Mouse (Mus musculus) megakaryocyte, embryonic 14.5 days (primary cell): ENCODE data around the gene Elac2.

Experiments used
- FLI1 ChIP-seq: IDR thresholded peaks from 2 replicates; pipeline ENCODE4 v1.6.1; 2012; ENCODE audit warnings: low read length, inconsistent platforms, mixed read lengths
- GATA1 ChIP-seq: IDR thresholded peaks from 3 replicates; pipeline ENCODE4 v1.6.1; 2012; ENCODE audit warnings: mixed read lengths, low read length, inconsistent platforms, borderline replicate concordance

GRCm38 (mm10) chr11:64962629-64963028 is 16.2 kb upstream of the Elac2 start:
- TF ChIP-seq FLI1 (no peak), GATA1 (no peak)
